Comparison of ENCODE assay signal across 13 mouse cellular contexts in the genomic region with DNA sequence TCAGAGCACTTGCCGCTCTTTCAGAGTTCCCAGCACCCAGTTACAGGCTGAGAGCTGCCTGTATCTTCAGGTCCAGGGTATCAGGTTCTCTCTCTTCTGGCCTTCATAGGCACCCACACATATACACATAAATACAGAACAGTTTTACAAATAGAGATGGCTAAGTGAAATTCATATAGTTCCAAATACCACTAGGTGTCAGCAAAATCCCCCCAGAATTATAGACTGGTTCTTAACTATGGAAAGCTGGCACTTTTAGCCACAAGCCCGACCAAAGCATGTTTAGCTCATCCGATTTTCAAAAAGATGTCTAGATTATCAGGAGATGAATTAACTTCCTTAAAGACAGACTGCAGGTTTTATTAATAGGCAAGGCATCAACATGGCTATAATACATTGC.
A peak's percentile ranks its signal among the peaks of the same experiment; 100 is the strongest.
DNase-seq lines count a peak whose midpoint lies in the region; ATAC-seq and TF ChIP-seq lines count a peak whose summit lies in the region.
"Had no signal": no experiment of that assay in that cellular context is flagged by ENCODE, and none has a peak within 500 bp of the region (broad histone marks: within the 10 kb centered on the region; RNA-seq: fewer than 3 reads in every experiment).

No protein-coding gene starts in this region.

- no peak overlapping the region for H3K9ac ChIP-seq in forebrain, embryonic 16.5 days (replicated peaks; ENCODE audit: low read depth, low read length)
- no peak overlapping the region for H3K9ac ChIP-seq in midbrain, embryonic 16.5 days (ENCODE audit: low read depth, low read length)
- no peak overlapping the region for H3K9ac ChIP-seq in stomach, postnatal 0 days (ENCODE audit: low read length)

- DNase-seq in forebrain, embryonic 10.5 days (ENCODE audit: extremely low spot score, low spot score) = no peak
- DNase-seq in left cerebral cortex, adult 11 months (ENCODE audit: low spot score) = peak; percentile 6
- DNase-seq in left cerebral cortex, postnatal 4 days = no peak
- no peak for DNase-seq in midbrain, embryonic 10.5 days (ENCODE audit: low spot score)
- no peak for DNase-seq in stomach, postnatal 0 days (ENCODE audit: low spot score)
- DNase-seq in cerebellum, adult 8-10 months = no peak
- DNase-seq: adrenal gland, postnatal 36 days; heart, adult 18-20 months; kidney, postnatal 25 days; right cerebral cortex, postnatal 14 days had no signal

- H3K36me3 ChIP-seq in forebrain, embryonic 16.5 days (ENCODE audit: control insufficient read depth, insufficient read depth) = no peaks in the 10 kb centered on the region
- H3K36me3 ChIP-seq in forebrain, embryonic 10.5 days (replicated peaks) = no peaks in the 10 kb centered on the region
- H3K36me3 ChIP-seq in midbrain, embryonic 16.5 days (ENCODE audit: control insufficient read depth, insufficient read depth, low read length) = no peaks in the 10 kb centered on the region
- no peaks in the 10 kb centered on the region for H3K36me3 ChIP-seq in midbrain, embryonic 10.5 days
- no peaks in the 10 kb centered on the region for H3K36me3 ChIP-seq in stomach, postnatal 0 days (ENCODE audit: control insufficient read depth, insufficient read depth, low read length)

- no peaks in the 10 kb centered on the region for H3K4me1 ChIP-seq in forebrain, embryonic 16.5 days (replicated peaks; ENCODE audit: control insufficient read depth, insufficient read depth, low read length)
- no peaks in the 10 kb centered on the region for H3K4me1 ChIP-seq in forebrain, embryonic 10.5 days
- H3K4me1 ChIP-seq in midbrain, embryonic 16.5 days (ENCODE audit: control insufficient read depth, insufficient read depth, low read length) = no peaks in the 10 kb centered on the region
- no peaks in the 10 kb centered on the region for H3K4me1 ChIP-seq in midbrain, embryonic 10.5 days
- H3K4me1 ChIP-seq in stomach, postnatal 0 days (replicated peaks; ENCODE audit: control insufficient read depth, insufficient read depth) = no peaks in the 10 kb centered on the region

- peak; percentile 57 for ATAC-seq in forebrain, embryonic 16.5 days
- ATAC-seq in midbrain, embryonic 16.5 days = peak; percentile 68
- no peak for ATAC-seq in stomach, postnatal 0 days (ENCODE audit: low FRiP score, low TSS enrichment)

- no peak overlapping the region for H3K4me2 ChIP-seq in forebrain, embryonic 16.5 days (ENCODE audit: low read length)
- no peak overlapping the region for H3K4me2 ChIP-seq in midbrain, embryonic 16.5 days (ENCODE audit: low read length)
- no peak overlapping the region for H3K4me2 ChIP-seq in stomach, postnatal 0 days (replicated peaks; ENCODE audit: low read depth)

- H3K9me3 ChIP-seq in forebrain, embryonic 16.5 days (ENCODE audit: control insufficient read depth, low read length) = no peaks in the 10 kb centered on the region
- no peaks in the 10 kb centered on the region for H3K9me3 ChIP-seq in forebrain, embryonic 10.5 days
- H3K9me3 ChIP-seq in midbrain, embryonic 16.5 days (replicated peaks; ENCODE audit: control insufficient read depth, low read length, poor library complexity, severe bottlenecking) = no peaks in the 10 kb centered on the region
- no peaks in the 10 kb centered on the region for H3K9me3 ChIP-seq in midbrain, embryonic 10.5 days (replicated peaks)
- H3K9me3 ChIP-seq in stomach, postnatal 0 days (ENCODE audit: control insufficient read depth, low read length) = no peaks in the 10 kb centered on the region

- intact Hi-C loops in left cerebral cortex, postnatal 4 days (cut with DNase I) = loop anchor here (2.0 to 10.0 kb wide), 2 partner anchors 109 to 435 kb away; a partner anchor contains a TSS

- 69% methylated on average over 3 of the region's 3 CpGs for WGBS in forebrain, embryonic 16.5 days
- 77% methylated on average over 3 of the region's 3 CpGs for WGBS in forebrain, embryonic 10.5 days
- WGBS in midbrain, embryonic 16.5 days = 65% methylated on average over 3 of the region's 3 CpGs
- WGBS in midbrain, embryonic 10.5 days = 73% methylated on average over 3 of the region's 3 CpGs
- WGBS in stomach, postnatal 0 days = 48% methylated on average over 3 of the region's 3 CpGs

- no peak for TF ChIP-seq EP300 in stomach, postnatal 0 days (optimal IDR thresholded peaks at IDR 0.05)

- H3K27ac ChIP-seq in forebrain, embryonic 16.5 days (ENCODE audit: low read length) = no peak overlapping the region
- H3K27ac ChIP-seq in forebrain, embryonic 10.5 days = no peak overlapping the region
- no peak overlapping the region for H3K27ac ChIP-seq in midbrain, embryonic 16.5 days (ENCODE audit: low read length)
- no peak overlapping the region for H3K27ac ChIP-seq in midbrain, embryonic 10.5 days (replicated peaks)
- H3K27ac ChIP-seq in stomach, postnatal 0 days (replicated peaks) = no peak overlapping the region
- H3K27ac ChIP-seq: macrophage had no signal

- H3K27me3 ChIP-seq in forebrain, embryonic 16.5 days (replicated peaks; ENCODE audit: control insufficient read depth, insufficient read depth, low read length) = no peaks in the 10 kb centered on the region
- no peaks in the 10 kb centered on the region for H3K27me3 ChIP-seq in forebrain, embryonic 10.5 days (ENCODE audit: poor library complexity, severe bottlenecking)
- no peaks in the 10 kb centered on the region for H3K27me3 ChIP-seq in midbrain, embryonic 16.5 days (ENCODE audit: control insufficient read depth, insufficient read depth, low read depth, low read length)
- no peaks in the 10 kb centered on the region for H3K27me3 ChIP-seq in midbrain, embryonic 10.5 days (ENCODE audit: low read depth, poor library complexity, severe bottlenecking)
- H3K27me3 ChIP-seq in stomach, postnatal 0 days (ENCODE audit: control insufficient read depth, insufficient read depth, low read length) = no peaks in the 10 kb centered on the region

- TF ChIP-seq CTCF in stomach, postnatal 0 days (IDR thresholded peaks at IDR 0.05; ENCODE audit: low read depth) = peak; percentile 56

- H3K4me3 ChIP-seq in forebrain, embryonic 16.5 days (replicated peaks; ENCODE audit: low read length) = no peak overlapping the region
- no peak overlapping the region for H3K4me3 ChIP-seq in forebrain, embryonic 10.5 days
- no peak overlapping the region for H3K4me3 ChIP-seq in midbrain, embryonic 16.5 days (ENCODE audit: low read depth, low read length)
- H3K4me3 ChIP-seq in midbrain, embryonic 10.5 days = no peak overlapping the region
- H3K4me3 ChIP-seq in stomach, postnatal 0 days (ENCODE audit: low read depth, low read length) = no peak overlapping the region
